Mouse (Mus musculus): ENCODE measurements around the gene Eif2ak3. TPM values are rescaled to one million over a fixed set of nuclear protein-coding genes. Genes with fewer than 3 reads are reported as not detected.

Eif2ak3 gene
- total and polyA plus RNA-seq, 2 experiments from 2014 or later, result 8.3 to 22.3 TPM

DNA sequence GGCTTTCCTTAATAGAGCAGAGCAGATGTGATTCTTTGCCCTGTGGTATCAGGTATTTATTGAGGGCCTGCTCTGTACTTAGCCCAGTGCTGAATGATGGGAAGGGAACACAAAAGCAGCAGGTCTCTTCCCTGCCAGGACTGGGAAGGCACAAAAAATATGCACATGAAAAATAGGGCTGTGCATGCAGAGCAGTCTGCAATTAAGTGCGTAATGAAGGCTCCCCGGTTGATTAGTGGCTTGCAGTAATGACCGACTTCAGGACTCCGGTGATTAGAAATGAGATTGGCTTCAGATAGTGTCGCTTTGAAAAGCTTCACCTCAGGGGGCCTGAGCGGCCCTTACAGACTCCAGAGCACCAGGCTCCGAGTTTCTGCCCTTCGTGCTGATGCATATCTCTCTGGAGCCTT is 55.3 kb downstream of the Eif2ak3 start:
- no peaks in the 10 kb centered on the region for H3K9me3 ChIP-seq (ENCODE audit: low read length)
- no peak overlapping the region for H3K4me2 ChIP-seq (ENCODE audit: low read depth)
- DNase-seq (no peak), ATAC-seq (peak; percentile 76; the same call in 1 of the 2 replicates)
- 3% methylated on average over 8 of the region's 8 CpGs for WGBS
- H3K27me3 ChIP-seq (ENCODE audit: insufficient read depth, low read length), result no peaks in the 10 kb centered on the region
- H3K4me1 ChIP-seq (ENCODE audit: insufficient read depth), result no peaks in the 10 kb centered on the region
- H3K36me3 ChIP-seq (ENCODE audit: insufficient read depth), result peaks cover 57% of the 10 kb centered on the region
- H3K27ac ChIP-seq (ENCODE audit: low read depth, low read length), result no peak overlapping the region
- no peak overlapping the region for H3K4me3 ChIP-seq (ENCODE audit: low read depth, low read length)
- TF ChIP-seq CTCF (IDR thresholded peaks at IDR 0.05; ENCODE audit: low read depth), result no peak
- H3K9ac ChIP-seq, result no peak overlapping the region; the same call in 1 of the 2 replicates

DNA sequence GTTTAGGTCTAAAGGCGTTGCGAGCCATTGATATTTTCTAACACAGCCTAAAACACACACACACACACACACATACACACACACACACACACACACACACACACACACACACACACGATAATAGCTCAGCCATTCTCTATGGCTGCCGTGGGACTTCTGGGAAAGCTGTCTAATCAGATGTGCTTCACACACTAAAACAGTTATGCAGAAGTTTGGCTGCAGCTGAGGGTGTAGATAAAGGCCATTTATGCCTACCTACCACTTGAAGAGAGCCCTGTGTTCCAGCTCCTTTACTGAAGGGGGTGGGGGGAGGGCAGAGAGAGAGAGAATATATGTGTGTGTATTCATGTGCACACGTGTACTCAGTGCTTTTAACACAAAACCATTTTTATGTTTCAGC is 59.4 kb downstream of the Eif2ak3 start:
- H3K4me3 ChIP-seq (ENCODE audit: low read depth, low read length), result no peak overlapping the region
- TF ChIP-seq CTCF (IDR thresholded peaks at IDR 0.05; ENCODE audit: low read depth), result no peak
- no peaks in the 10 kb centered on the region for H3K4me1 ChIP-seq (ENCODE audit: insufficient read depth)
- ATAC-seq (no peak), DNase-seq (no peak)
- no peak overlapping the region for H3K27ac ChIP-seq (ENCODE audit: low read depth, low read length)
- 79% methylated on average over 5 of the region's 5 CpGs for WGBS
- H3K9me3 ChIP-seq (ENCODE audit: low read length), result no peaks in the 10 kb centered on the region
- peaks cover 47% of the 10 kb centered on the region for H3K36me3 ChIP-seq (ENCODE audit: insufficient read depth)
- no peak overlapping the region for H3K4me2 ChIP-seq (ENCODE audit: low read depth)
- H3K27me3 ChIP-seq (ENCODE audit: insufficient read depth, low read length), result no peaks in the 10 kb centered on the region
- H3K9ac ChIP-seq, result no peak overlapping the region

DNA sequence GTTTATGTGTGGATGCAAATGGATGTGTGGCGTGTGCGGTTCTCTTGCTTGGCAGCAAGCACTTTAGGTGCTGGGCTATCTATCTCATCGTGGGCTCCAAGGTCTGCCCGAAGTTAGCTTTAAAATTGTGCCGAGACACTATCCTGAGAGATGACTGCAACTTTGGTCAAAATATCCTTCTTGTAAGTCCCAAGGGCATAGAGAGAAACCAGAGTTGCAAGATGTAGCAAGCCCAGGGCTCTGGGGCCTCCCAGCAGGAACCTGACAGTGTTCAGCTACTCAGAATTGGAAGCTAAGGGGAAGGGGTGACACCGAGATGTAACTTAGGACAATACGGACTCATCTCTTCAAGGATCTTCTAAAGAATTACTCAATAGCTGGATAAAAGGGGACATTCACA is 65.3 kb downstream of the Eif2ak3 start:
- WGBS, result 90% methylated on average over 7 of the region's 7 CpGs
- H3K9me3 ChIP-seq (ENCODE audit: low read length), result no peaks in the 10 kb centered on the region
- ATAC-seq (no peak), DNase-seq (no peak)
- no peaks in the 10 kb centered on the region for H3K27me3 ChIP-seq (ENCODE audit: insufficient read depth, low read length)
- TF ChIP-seq CTCF (IDR thresholded peaks at IDR 0.05; ENCODE audit: low read depth), result no peak
- peaks cover 3% of the 10 kb centered on the region; the same call in 1 of the 2 replicates for H3K4me1 ChIP-seq (ENCODE audit: insufficient read depth)
- H3K36me3 ChIP-seq (ENCODE audit: insufficient read depth), result peaks cover 17% of the 10 kb centered on the region; the same call in 1 of the 2 replicates
- no peak overlapping the region for H3K9ac ChIP-seq
- H3K27ac ChIP-seq (ENCODE audit: low read depth, low read length), result no peak overlapping the region
- no peak overlapping the region for H3K4me2 ChIP-seq (ENCODE audit: low read depth)
- H3K4me3 ChIP-seq (ENCODE audit: low read depth, low read length), result no peak overlapping the region

DNA sequence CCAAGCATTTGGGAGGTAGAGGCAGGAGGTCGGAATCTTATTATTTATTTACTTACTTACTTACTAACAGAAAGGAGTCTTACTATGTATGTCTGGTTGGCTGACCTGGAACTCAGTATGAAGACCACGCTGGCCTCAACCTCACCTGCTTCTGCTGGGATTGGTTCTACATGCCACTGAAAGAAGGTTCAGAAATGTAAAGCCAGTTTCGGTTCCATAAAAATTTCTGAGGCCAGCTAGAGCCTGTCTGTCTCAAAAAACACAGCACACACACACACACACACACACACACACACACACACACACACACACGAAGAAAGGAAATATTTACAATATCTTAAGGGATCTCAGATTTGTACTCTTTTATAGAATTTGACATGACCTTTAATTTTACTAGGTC is 66.0 kb downstream of the Eif2ak3 start:
- DNase-seq (no peak), ATAC-seq (no peak)
- WGBS, result 75% methylated on average over 4 of the region's 4 CpGs
- no peak overlapping the region for H3K4me3 ChIP-seq (ENCODE audit: low read depth, low read length)
- H3K4me2 ChIP-seq (ENCODE audit: low read depth), result no peak overlapping the region
- H3K4me1 ChIP-seq (ENCODE audit: insufficient read depth), result peaks cover 3% of the 10 kb centered on the region; the same call in 1 of the 2 replicates
- no peak overlapping the region for H3K27ac ChIP-seq (ENCODE audit: low read depth, low read length)
- no peak overlapping the region for H3K9ac ChIP-seq
- TF ChIP-seq CTCF (IDR thresholded peaks at IDR 0.05; ENCODE audit: low read depth), result no peak
- H3K27me3 ChIP-seq (ENCODE audit: insufficient read depth, low read length), result no peaks in the 10 kb centered on the region
- no peaks in the 10 kb centered on the region for H3K9me3 ChIP-seq (ENCODE audit: low read length)
- peaks cover 15% of the 10 kb centered on the region; the same call in 1 of the 2 replicates for H3K36me3 ChIP-seq (ENCODE audit: insufficient read depth)

DNA sequence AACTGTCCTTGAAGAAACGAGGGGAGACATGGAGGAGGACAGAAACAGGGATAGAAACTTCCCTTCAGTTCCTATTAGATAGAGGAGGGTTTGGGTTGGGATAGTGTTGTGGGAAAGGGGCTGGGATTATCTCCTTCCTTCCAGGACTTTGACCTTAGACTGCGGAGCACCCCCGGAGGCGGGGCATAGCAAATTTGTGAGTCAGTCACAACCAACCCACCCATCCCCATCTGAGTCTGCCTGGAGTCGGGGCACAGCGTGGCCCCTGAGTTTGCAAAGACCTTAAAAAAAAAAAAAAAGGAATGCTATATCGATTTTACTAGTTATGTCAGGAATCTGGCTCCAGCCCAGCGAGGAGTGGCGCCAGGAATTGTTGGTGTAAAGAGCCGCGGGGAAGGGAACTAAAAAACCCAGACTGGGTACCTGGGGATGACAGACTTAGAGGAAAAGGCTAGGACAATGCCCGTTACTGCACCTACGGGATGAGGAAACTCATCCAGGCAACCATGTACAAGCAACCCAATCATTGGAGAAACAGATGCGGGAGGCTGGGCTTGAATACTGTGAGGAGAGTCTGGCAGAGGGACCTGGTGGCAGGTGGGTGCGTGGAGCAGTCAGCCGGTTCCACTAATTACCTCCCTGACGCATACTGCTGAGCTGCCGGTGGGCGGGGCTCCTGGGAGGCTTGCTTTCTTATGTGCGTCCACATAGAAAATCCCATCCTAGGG is 67.5 kb downstream of the Eif2ak3 start:
- no peaks in the 10 kb centered on the region for H3K9me3 ChIP-seq (ENCODE audit: low read length)
- H3K36me3 ChIP-seq (ENCODE audit: insufficient read depth), result peaks cover under 1% of the 10 kb centered on the region; the same call in 1 of the 2 replicates
- DNase-seq, result peak; percentile 69
- TF ChIP-seq CTCF (IDR thresholded peaks at IDR 0.05; ENCODE audit: low read depth), result no peak
- H3K9ac ChIP-seq, result no peak overlapping the region; the same call in 1 of the 2 replicates
- H3K4me3 ChIP-seq (ENCODE audit: low read depth, low read length), result peak overlapping the region; percentile 23; the same call in 1 of the 2 replicates
- no peak overlapping the region for H3K27ac ChIP-seq (ENCODE audit: low read depth, low read length)
- peak; percentile 92 for ATAC-seq
- H3K4me1 ChIP-seq (ENCODE audit: insufficient read depth), result peaks cover 3% of the 10 kb centered on the region; the same call in 1 of the 2 replicates
- WGBS, result 9% methylated on average over 20 of the region's 20 CpGs
- H3K27me3 ChIP-seq (ENCODE audit: insufficient read depth, low read length), result no peaks in the 10 kb centered on the region
- peak overlapping the region; percentile 49 for H3K4me2 ChIP-seq (ENCODE audit: low read depth)

DNA sequence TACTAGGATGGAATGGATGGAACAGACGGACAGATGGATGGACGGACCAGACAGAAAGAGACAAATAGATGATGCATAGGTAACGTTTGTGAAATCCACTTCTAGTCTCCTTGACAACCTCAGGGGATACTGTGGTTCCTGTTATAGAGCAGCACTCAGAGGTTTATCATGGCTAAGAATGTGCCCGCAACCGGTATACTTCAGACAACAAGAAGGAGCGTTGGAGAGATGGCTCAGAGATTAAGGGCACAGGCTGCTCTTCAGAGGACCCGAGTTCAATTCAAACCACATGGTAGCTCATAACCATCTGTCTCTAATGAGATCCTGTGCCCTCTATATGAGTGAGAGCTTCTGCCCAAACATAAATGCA is 68.1 kb downstream of the Eif2ak3 start:
- Histone ChIP-seq H3K27ac (ENCODE audit: low read depth, low read length) (no peak overlapping the region), H3K36me3 (ENCODE audit: insufficient read depth) (no peaks in the 10 kb centered on the region), H3K4me3 (ENCODE audit: low read depth, low read length) (peak overlapping the region; percentile 23; the same call in 1 of the 2 replicates), H3K9me3 (ENCODE audit: low read length) (no peaks in the 10 kb centered on the region), H3K27me3 (ENCODE audit: insufficient read depth, low read length) (no peaks in the 10 kb centered on the region), H3K4me2 (ENCODE audit: low read depth) (peak overlapping the region; percentile 49), H3K9ac (no peak overlapping the region), H3K4me1 (ENCODE audit: insufficient read depth) (peaks cover 3% of the 10 kb centered on the region; the same call in 1 of the 2 replicates)
- DNase-seq (no peak), ATAC-seq (peak; percentile 37)
- WGBS, result 62% methylated on average over 7 of the region's 7 CpGs
- no peak for TF ChIP-seq CTCF (IDR thresholded peaks at IDR 0.05; ENCODE audit: low read depth)

DNA sequence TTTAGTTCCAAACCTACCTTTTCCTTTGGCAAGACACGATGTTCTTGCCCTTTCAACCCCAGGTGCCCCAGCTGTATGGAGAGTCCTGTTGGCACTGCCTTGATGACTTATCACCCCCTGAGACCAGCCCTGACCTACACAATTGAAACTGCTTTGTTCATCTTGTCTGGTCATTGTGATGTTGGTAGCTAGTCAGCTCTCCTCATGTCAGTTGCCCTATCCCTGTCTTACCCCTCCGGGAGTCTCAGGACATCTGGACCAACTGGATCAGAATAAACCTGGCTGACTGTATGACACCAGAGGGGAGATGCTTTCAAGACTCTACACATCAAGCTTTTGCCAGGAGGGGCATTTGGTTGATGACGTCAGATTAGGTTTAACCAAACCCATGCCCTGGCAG is 74.5 kb downstream of the Eif2ak3 start, which contains the start of gene Tex37:
Tex37 (minus strand) TSS at position 101 of the 400 bp plus-strand sequence.
- WGBS, result 87% methylated on average over 3 of the region's 3 CpGs
- no peak for ATAC-seq
- TF ChIP-seq CTCF (IDR thresholded peaks at IDR 0.05; ENCODE audit: low read depth), result no peak

More for the DNA sequence above, 74.5 kb downstream of the Eif2ak3 start, which contains the start of gene Tex37:
- Histone ChIP-seq H3K27me3 (ENCODE audit: insufficient read depth, low read length) (no peaks in the 10 kb centered on the region), H3K9me3 (ENCODE audit: low read length) (no peaks in the 10 kb centered on the region), H3K36me3 (ENCODE audit: insufficient read depth) (no peaks in the 10 kb centered on the region), H3K27ac (ENCODE audit: low read depth, low read length) (no peak within 1 kb of the TSS), H3K4me3 (ENCODE audit: low read depth, low read length) (no peak within 1 kb of the TSS), H3K9ac (no peak within 1 kb of the TSS), H3K4me1 (ENCODE audit: insufficient read depth) (peaks cover 6% of the 10 kb centered on the region; the same call in 1 of the 2 replicates), H3K4me2 (ENCODE audit: low read depth) (no peak within 1 kb of the TSS)
- DNase-seq, result no peak
